Mouse (Mus musculus) liver, postnatal 0 days (tissue): Measurements from ENCODE around the gene Msmp.

Experiments
- CTCF ChIP-seq: sonication (generic); IDR thresholded peaks from 2 replicates; pipeline ENCODE4 v1.5.1; 2016; ENCODE audit warnings: antibody characterized with exemption, low read depth
- EP300 ChIP-seq: IDR thresholded peaks from 2 replicates; pipeline ENCODE4 v1.6.1; 2016; ENCODE audit warnings: antibody characterized with exemption, low read depth, mild to moderate bottlenecking

DNA sequence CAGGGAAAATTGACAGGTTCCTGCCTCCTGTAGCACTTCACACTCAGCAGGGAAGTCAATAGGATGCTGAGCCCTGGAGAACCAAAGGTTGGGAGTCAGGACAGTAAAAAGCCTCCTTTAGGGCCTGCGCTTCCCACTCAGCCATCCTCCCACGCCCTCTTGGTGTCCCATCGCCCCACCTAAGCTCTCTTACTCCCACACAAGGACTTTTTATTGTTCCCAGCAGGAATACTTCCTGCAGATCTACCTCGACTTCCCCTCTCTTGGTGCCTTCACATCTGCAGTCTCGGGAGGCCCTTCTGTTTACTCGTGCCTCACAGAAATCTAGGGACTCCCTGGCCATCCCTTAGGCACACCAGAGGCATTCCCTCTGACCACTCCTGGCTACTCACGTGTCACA, 873 bp downstream of the Msmp start:
- TF ChIP-seq CTCF (no peak), EP300 (no peak)
